Mouse (Mus musculus): ENCODE results near the gene Habp2. TPM values are rescaled to one million over a fixed set of nuclear protein-coding genes. Genes with fewer than 3 reads are reported as not detected.

Gene Habp2
- not detected in 2 replicates for polyA plus RNA-seq (2021; fragmentation: Nextera tagmentation)
- long read RNA-seq, experiment 1, result 0 reads
- long read RNA-seq, experiment 2, result 0 reads

DNA sequence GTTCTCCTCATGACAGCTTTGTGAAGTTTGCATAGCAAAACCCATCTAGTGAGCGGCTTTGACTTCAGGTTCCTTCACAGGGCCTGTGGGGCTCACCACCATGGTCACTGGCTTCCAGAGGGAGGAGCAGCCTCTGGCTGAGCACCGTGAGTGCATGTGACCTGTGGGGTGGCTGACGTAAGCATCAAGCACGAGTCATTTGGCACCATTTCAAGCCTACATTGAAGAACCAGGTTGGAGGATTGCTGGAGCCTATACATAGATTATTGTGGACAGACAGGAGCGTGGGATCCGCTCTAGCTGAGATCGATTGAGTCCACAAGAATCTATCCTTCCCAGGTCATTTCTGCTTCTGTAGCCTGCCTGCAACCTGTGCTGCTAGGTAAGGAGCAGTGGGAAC, at the start of gene Habp2:
TSS of gene Habp2 (plus strand) at position 272 of the 400 bp plus-strand sequence.

Other genes starting within 250 kb of the Habp2 start
- 0.19 and 0.27 TPM in 2 replicates for gene Nrap, start 102.9 kb downstream of the Habp2 start, polyA plus RNA-seq (2021; fragmentation: Nextera tagmentation)
- 3.0 and 3.3 TPM in 2 replicates for gene Casp7, start 110.0 kb downstream of the Habp2 start, polyA plus RNA-seq (2021; fragmentation: Nextera tagmentation)
- 0.25 and 0.33 TPM in 2 replicates for gene Plekhs1, start 174.5 kb downstream of the Habp2 start, polyA plus RNA-seq (2021; fragmentation: Nextera tagmentation)

All from left cerebral cortex, adult 6 months (tissue).